Mouse (Mus musculus): ENCODE results near the gene Arfgap3.
"Not testable (repeated sequence)": the region's sequence is repeated elsewhere in the genome, so short reads cannot be mapped to it uniquely, and the experiment has no call there.

Arfgap3 gene

DNA sequence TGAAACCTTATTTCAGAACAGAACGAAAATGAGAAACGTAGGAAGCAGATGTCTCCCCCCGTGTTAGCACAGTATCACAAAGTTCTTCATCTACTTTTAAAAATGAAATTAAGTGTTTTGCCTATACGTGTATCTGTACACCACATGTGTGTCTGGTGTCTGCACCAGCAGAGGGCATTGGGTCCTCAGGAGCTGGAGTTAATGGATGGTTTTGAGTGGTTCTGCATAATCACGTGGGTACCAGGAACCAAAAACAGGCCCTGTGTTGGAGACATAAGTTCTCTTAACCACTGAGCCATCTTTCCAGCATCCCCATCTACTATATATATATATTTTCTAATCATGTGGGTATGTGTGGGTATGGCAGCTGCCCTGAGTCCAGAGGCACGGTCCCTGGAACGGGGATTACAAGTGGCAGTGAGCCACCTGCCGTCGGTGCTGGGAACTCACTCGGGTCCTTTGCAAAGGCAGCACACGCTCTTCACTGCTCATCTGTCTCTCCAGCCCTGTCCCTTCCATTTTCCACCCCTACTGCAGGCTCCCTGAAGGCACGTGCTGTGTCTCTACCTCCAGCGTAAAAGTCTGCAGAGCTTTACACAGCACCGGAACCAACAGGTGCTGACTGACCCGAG lies 4.0 kb downstream of the Arfgap3 start:
- no peak for DNase-seq (ENCODE audit: low spot score)

DNA sequence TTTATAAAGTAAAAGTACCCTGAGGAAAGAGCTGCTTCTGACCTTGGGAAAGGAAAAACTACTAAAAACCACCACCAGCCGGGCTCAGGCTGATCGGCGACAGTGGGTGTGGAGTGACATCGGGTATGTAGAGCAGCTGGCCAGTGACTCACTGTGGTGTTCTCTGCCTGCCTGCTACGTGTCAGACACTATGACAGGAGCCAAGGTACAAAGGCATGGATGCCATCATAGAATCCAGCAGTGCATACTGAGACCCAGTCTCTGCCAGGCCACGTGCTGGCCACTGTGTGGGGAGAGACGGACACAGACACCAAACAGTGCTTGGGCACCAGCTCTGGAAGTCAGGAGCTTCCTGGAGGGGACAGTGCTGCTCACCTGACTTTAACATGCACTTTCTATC lies 5.1 kb downstream of the Arfgap3 start:
- peak; percentile 35 for DNase-seq (ENCODE audit: low spot score)

DNA sequence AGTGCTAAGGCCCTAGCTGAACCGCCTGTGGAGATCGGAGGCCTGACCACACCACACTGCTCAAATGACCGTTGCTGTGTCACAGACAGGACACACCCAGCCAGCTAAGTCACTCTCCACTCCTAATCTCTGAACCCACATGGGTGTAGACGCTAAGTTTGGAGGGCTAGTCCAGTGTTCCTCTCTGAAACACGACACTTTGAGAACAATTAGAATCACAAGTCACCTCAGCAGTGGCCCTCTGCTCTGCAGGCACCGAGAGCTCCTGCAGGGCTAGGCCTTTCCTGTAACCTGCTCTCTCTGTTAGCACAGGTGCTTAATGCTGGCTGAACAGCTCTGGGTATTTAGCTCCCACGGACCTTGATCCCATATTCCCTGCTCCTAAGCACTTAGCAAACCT lies 5.9 kb downstream of the Arfgap3 start:
- no peak for DNase-seq (ENCODE audit: low spot score)

DNA sequence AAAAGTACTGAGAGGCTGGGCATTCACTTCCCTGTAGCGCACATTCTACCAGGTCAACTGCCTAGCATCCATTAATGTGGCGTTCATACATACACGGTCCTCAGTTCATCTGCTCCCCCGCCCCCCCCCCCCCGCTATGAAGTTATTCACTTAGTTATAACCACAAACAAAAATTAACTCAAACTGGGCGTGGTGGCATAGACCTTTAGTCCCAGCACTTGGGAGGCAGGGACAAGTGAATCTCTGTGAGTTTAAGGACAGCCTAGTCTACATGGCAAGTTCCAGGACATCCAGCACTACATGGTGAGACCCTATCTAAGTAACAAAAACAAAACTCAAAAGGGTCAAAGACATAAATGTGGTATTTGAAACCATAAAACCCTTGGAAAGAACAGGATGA lies 11.1 kb downstream of the Arfgap3 start:
- no peak for DNase-seq (ENCODE audit: low spot score)

DNA sequence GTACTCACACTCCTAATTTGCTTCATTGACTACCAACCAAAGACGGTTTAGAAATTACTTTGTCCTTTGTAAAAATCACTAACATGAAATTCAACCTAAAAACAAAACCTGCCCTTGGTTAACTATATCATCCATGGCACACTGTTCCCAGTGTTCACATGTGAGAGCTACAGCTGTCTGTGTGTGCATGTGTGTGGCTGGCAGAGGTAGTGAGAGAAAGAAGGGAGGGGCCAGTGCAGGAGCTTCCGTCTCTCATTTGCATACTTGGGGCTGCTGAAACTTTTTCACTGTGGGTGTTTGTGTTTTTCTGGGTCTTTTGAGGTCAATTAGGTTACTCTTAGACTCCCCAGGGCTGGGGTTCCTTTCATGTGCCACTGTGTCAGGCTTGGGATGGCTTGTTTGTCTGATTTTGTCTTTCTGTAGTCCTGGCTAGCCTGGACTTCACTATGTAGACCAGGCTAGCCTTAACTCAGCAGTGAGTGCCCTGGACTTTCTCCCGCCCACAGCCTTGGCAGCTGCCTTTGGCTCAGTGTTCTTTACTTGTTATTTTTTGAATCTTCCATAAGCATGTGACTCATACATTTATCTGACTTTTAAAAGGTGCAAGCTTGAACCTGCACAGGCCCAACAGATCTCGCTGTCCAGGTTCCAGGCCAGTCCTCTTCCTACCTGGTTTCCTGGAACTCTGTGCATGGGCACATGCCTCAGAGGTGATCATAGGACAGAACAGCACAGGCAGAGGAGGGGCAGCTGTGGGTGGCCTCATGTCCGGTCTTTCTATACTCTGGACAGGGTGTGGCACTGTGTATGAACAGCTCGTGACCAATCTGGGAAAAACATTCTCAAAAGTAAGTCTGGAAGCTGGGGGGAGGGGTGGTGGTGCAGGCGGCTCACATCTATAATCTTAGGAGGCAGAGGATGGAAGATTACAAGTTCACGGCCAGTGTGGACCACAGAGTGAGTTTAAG lies 11.9 kb downstream of the Arfgap3 start:
- DNase-seq (ENCODE audit: low spot score): no peak

DNA sequence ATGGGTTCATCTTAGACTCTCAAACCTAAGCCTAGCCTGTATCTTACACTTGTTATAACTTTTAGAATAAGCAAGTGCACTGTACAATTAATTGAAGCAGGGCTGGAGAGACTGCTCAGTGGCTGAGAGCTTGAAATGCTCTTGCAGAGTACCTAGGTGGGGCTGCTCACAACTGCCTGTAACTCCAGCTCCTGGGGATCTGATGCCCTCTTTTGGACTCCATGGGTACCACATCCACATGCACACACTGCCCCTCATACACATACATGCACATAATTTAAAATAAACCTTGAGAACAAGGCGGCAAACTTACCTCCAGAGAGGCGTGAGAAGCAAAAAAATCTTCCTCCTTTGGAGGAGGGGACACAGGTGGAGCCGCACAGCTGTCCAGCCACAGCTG lies 17.7 kb downstream of the Arfgap3 start:
- no peak for DNase-seq (ENCODE audit: low spot score)

DNA sequence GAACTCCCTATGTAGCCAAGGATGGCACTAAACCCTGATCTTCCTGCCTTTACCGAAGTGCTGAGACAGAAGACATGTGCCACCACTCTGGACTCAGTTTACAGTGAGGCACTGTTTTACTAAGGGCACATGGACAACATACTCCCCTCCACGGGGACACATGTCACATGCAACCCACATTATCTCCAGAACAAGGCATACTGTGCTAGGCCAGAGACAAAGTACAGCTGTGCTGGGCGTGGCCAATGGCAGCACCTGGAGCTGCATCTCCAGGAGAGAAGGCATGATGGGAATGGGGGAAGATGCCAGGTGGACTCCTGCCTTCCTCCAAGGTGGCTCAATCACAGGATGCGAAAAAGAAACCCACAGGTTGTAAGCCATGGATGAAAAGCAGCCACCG lies 21.1 kb downstream of the Arfgap3 start:
- DNase-seq (ENCODE audit: low spot score): no peak

DNA sequence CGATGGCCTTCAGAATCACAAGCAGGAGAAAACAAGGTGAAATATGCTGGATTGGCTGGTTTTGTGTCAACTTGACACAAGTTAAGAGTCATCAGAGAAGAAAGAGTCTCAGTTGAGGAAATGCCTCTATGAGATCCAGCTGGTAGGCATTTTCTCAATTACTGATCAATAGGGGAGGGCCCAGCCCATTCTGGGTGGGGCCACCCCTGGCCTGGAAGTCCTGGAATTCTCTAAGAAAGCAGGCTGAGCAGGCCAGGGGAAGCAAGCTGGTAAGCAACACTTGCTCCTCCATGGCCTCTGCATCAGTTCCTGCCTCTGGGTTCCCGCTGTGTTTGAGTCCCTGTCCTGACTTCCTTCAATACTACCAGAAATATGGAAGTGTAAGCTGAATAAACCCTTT lies 27.0 kb downstream of the Arfgap3 start:
- DNase-seq (ENCODE audit: low spot score): no peak

DNA sequence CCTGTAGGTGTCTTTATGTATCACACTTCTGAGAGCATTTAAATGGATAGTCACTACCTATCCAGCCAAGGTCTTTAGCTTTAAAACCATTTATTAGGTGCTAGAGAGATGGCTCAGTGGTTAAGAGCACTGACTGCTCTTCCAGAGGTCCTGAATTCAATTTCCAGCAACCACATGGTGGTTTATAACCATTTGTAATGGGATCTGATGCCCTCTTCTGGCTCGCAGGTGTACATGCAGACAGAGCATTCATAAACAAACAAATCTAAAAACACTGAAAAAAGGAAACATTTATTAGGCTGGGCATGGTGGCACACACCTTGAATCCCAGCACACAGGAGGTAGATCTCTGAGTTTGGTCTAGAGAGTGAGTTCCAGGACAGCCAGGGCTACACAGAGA lies 35.1 kb downstream of the Arfgap3 start:
- DNase-seq (ENCODE audit: low spot score): no peak

DNA sequence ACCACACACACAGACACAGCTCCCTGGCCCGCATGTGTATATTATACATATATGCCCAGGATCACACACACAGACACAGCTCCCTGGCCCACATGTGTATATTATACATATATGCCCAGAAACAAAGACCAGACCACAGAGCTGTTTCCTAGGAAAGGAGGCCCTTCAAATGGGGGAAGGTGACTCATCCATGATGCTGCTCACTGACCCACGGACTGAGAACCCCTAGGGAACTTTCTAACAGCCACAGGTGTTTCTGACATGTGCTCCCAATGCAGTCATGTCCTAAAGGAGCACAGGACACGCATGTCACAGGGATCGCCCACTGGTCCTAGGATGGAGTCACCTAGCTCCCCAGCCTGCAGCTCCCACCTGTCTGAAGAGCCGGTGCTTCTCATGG lies 40.2 kb downstream of the Arfgap3 start:
- DNase-seq (ENCODE audit: low spot score): no peak

DNA sequence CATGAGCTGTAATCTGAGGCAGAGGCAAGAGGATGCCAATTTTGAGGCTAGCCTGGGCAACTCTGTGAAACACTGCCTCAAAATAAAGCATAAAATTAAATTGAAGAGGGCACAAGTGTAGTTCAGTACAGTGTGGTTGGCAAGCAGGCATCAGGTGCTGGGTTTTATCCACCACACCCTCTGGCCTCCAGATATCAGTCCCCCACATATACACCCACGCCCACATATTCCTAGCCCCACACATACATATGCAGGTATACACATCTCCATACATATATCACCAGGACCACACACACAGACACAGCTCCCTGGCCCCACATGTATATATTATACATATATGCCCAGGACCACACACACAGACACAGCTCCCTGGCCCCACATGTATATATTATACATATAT lies 41.3 kb downstream of the Arfgap3 start:
- not testable (repeated sequence) for DNase-seq (ENCODE audit: low spot score)

DNA sequence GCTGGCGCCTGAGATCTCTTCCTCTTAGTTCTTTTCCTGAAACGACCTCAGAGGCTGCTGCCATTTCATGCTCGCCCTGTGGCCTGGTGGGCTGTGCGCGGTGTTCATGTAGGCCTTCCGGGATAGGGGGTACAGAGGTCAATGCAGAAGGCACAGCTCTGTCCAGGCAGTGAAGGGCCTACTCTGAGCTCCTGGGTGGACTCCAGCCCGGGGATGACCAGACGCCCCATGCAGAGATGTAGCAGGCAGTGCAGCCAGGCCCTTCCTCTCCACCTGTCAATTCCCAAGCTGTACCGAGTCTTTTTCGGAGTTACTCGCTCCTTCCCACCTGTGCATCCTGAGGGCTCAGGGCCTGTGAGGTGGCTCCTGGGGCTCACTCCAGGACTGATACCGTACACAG lies 43.9 kb downstream of the Arfgap3 start:
- no peak for DNase-seq (ENCODE audit: low spot score)

DNA sequence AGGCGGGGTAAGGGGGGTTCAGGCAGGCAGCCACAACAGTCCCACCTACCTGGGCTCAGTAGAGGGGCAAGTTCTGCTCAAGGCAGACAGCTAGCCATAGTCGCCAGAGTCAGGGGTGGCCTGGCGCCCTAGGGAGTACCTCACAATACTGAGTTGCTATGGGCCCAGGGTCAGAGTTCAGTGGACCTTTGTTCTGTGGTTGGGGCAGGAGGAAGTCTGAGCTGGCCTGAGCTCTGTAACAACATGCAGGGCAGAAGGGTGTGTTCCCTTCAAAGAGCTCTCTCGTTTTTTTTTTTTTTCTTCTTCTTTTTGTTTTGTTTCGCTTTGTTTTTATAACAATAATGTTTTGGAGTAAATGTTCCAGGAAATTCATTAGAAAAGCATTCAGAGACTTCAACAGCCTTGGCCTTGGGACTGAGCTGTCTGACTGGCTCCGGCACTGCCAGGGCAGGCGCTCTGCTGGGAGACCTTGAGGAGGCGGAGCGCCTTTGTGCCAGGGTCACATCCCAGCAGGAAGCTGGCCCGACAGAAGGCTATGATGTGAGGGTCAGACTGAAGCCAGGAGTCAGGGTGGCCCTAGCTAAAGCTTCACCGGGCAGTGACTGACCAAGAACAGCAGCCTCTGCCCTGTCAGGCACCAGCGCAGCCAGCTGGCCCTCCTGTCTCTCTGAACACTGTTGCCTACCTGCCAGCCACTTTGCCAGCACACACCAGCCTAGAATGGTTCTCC lies 44.7 kb downstream of the Arfgap3 start:
- DNase-seq (ENCODE audit: low spot score): peak; percentile 29

DNA sequence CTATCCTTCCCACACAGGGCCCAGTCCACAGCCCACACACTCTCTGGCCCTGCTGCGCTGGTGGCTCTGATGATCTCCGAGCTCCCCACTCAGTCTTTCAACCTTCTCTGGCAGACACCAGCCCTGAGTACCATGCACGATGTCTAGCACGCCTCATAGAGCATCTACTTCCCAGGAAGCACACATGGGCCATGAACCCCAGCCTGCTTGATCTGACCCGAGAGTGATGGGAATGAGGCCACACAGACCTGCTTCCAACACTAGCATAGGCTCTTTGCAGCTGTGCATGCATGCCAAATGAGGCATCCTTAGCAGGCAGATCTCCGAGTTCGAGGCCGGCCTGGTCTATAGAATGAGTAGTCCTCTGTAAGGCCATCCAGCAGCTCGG lies 45.2 kb downstream of the Arfgap3 start:
- DNase-seq (ENCODE audit: low spot score): no peak

DNA sequence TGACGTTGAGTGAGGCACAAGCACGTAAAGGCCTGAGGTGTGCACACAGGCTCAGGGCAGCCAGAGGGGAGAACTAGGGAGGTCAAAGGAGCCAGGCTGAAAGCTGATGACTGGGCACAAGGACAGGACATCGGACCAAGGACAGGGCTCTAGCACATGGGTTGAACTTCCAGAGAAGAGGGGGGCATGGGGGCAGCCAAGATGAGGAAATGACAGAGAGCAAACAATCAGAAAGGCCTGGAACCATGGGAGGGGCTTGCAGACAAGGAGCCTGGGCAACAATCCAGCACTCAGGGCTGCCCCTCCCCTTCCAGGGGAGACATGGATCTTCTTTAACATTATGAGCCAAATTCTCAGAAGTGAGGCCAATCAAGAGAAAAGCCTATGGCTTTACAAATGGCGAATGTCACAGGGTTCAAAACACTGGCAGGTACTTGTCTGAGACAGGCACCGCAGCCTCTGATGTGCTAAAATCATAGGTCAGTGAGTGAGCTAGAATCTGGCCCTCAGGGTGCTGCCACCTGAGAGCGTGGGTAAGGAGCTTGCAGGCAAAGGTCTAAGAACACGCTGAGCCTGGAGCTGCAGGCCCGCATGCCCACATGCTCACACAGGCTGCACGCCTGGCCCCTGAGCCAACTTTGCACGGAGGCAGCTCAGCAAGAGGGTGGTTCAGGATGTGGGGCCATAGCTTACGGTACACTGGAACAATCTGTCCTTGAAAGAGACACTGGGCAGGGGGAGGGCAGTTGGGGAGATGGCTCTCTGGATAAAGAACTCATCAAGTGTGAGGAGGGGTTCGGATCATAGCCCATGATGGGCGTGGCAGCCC lies 46.2 kb downstream of the Arfgap3 start:
- DNase-seq (ENCODE audit: low spot score): no peak

DNA sequence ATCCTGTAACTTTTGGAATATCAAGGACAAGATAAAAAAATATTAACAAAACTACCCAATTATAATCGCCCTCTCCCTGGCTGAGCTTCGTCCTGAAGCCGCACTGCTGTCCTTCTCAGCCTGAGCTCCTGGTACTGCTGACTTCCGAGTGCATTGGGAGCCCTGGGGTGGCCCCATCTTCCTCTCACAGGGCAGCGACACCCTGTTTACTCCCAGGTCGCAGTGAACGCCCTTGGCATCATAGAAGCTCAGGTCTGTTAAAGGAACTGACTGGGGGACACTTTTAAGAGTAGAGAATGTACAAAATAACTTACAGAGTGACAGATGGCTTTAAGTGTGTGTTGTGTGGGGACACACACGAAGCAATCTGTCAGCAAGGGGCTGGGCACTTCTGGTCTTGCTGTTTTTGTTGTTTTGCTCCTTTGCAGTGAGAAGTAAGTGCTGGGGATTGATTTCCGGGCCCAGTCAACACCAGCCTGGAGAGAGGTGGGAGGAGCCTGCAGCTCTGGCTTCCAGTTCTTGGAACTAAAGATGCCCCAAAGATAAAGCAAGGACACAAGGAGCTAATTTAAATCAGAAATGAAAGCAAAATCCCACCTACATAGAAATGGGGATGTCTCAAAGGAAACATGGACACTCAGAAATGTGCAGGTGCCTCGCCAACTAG lies 50.0 kb downstream of the Arfgap3 start:
- no peak for DNase-seq (ENCODE audit: low spot score)

DNA sequence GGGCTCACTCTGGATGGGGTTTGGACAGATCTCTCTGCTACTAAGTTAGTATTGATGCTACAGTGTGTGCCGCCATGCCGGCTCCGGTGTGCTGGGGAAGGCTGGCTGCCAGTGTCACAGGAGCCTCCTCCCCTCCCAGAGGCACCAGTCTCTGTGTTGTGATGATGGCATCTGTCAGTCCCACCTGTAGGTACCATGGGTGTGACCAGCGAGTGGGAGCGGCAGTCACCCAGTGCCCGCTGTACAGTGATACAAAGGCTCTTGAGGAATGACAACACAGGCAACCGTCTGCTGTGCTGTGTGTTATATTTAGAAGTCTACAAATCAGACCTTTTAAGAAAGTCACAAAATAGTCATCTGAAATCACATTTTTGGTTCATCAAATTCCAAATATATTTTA lies 50.6 kb downstream of the Arfgap3 start:
- no peak for DNase-seq (ENCODE audit: low spot score)

DNA sequence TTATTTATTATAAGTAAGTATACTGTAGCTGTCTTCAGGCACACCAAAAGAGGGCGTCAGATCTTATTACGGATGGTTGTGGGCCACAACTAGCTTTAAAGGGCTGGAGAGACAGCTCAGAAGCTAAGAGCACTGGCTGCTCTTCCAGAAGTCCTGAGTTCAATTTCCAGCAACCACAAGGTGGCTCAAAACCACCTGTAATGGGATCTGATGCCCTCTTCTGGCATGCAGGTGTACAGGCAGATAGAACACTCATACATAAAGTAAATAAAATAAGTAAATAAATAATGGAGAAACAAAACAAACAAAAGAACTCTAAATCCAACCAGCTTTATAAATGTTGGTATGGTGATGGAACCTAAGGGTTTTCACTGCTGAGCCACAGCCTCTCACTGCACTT lies 51.2 kb downstream of the Arfgap3 start:
- no peak for DNase-seq (ENCODE audit: low spot score)

DNA sequence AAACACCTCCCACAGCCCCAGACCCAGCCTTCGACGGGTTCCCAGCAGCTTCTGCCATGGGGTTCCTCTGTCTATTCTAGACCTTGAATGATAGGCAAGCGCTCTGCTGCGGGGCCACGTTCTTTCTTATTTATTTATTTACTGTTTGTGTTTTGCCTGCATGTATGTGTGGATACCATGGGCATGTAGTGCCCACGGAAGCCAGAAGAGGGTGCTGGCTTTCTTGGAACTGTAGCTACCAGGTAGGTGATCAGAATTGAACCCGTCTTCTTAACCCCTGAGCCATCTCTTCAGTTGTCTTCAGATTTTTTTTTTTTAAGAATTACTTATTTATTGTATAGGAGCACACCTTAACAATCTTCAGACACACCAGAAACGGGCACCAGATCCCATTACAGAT lies 51.7 kb downstream of the Arfgap3 start:
- DNase-seq (ENCODE audit: low spot score): no peak

DNA sequence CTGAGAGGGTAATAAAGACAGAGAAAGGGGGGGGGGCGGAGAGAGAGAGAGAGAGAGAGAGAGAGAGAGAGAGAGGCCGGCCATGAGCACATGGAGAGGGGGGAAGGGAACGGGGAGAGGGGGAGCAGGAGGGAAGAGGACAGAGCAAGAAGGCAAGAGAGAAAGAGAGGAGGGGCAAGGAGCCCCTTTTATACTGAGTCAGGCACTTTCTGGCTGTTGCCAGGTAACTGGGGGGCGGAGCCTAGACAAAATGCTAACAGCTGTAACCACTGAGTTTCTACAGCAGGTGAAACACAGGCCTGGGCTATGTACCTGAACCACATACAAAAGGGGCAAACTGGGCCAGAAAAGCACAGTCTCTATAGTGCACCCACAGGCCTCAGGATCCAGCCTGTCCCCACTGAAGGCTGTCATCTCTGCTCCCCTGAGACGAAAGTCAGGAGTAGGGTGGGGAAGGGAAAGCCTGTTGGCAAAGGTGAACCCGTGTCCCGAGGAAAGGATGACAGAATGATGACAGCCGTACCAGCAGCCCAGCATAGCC lies 53.2 kb downstream of the Arfgap3 start:
- DNase-seq (ENCODE audit: low spot score): no peak

DNA sequence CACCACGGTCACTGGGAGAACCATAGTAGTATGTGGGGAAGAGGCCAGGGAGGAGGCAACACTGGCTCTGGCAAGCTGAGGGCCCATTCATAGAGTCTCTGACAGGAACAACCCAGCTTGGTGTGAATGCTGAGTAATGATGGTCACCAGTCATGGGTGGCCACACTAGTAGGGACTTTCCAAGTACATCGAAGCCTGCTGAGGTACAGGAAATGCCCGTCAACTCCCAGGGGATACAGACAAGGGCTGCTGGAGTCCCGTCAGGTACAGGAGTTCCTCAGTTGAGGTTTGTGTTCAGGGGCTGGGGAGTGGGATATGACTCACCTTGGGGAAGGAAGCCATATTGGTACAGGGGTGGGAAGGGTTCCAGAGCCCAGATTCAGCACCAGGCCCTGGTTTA lies 54.0 kb downstream of the Arfgap3 start:
- DNase-seq (ENCODE audit: low spot score): no peak

All from layer of hippocampus, adult 11-12 months (tissue).